Mouse (Mus musculus): ENCODE data around the gene Naxd. TPM values are rescaled to one million over a fixed set of nuclear protein-coding genes. Genes with fewer than 3 reads are reported as not detected.

The Naxd gene
- 8.4 TPM for polyA plus RNA-seq (2014; fragmentation: Illumina TruSeq; extraction: RNeasy Lipid Tissue Mini Kit (QIAGEN cat#74804); ENCODE audit: low read depth, low replicate concordance)

DNA sequence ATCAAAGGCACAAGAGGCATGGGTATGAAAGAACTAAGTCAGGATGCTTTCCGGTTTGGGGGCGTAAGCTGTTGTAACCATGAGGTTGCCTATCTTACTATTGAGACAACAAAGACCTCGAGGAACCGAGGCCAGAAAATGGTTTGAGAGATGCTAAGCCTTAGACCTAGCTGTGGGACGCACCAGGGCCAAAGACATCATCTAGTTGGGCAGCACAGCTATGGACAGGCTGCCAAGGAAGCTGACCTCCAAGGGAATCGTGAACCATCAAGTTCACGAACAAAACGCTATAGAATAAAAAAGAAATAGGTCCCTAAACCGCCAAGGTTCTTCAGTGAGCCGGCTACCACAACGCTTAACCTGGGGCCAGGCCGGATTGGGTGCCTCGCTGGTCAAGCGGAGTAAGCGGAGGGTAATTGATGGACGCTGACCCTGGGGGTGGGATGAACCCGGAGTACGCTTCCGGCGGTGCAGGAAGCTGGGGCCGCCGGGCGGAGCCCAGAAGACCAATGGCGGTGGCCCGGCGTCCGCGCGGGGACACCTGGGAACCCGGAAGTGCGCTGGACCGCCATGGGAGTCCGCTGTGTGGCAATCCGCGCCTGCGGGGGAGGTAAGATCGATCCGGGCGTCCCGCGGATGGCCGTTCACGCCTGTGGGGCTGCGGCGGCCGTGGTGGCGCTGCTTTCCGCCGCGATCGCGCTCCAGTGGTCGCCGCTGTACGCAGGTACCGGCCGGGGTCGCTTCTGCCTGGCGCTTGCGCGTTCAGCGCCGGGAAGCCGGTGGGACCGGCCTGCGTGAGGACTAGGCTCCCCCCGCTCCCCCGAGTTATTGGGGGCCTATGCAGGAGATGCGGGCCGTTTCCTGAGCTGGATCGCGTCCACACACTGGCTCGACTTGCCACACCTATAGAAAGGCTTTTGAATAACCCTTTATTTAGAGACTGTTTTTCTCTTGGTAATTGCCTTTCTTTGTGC lies at the start of gene Naxd:
TSS of gene Naxd (plus strand) at position 490 of the 974 bp plus-strand sequence.

DNA sequence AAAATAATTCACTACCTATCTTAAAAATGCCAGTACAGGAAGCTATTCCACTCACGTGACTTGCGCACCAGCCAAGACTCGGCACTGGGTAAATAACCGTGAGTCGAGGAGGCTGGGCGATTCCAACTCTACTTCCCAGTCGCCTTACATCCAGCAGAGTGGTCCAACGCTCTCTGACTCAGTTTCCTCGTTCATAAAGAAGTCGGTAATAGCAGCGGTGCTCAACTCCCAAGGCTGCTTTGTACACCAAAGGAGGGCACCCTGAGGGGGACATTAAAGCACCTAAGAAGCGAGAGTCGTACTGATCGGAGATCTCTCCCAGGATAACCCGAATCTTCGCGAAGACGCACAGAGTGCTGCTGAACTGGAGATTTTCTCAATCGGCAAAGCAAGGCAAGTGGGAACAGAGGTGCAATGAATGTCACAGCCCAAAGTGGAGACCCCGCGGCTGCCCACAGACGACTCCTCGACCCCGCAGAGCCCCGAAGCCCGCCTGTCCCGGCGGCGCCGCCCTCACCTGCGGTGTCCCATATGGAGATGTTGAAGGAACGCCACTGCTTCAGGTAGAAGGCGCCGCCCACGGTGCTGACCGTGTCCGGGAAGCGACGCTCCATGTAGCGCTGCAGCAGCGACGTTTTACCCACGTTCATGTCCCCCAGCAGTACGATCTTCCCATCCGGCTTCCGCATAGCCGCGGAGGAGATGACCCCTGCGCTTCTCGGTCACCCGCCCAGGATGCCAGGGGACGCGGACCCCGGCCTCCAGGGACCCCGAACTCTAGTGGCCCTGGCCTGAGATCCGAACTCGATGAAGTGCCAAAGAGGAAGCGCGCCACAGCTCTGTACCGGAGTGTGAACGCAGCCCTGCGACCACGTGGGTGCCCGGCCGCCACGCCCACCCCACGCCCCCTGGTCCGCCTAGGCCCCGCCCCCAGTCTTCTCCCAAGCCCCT lies 19.2 kb upstream of the Naxd start, which contains the start of gene Rab20:
TSS of gene Rab20 (minus strand) at position 900 of the 951 bp plus-strand sequence.

DNA sequence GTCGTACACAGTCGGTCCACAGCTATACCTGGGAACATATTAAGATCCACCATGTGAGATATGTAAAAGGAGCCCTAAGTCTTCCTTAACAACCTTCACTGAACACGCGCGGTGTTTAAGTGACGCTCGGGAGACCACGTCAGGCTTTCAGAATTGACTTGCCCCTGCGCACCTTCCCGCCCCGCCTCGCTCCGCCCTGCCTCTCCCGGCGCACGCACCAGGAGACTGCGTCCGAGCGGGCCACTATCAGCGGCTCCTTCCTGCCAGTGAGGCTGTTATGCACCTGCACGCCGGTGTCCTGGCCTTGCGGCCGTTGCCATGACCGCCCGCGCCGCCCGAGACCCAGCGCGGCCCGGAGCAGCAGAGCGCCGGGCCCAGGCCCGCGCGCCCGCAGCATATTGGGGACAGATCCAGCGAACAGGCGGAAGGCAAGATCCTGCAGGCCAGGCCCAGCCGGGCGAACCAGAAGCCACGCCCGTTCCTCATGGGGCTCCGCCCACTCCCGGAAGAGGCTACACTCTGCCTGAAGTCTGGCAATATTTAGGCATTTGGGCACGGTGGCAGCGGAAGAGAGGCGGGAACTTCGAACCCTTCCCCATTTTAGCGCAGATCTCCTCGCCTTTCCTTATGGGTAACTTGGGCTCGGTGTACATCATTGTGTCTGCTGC lies 53.1 kb downstream of the Naxd start, which contains the start of gene Cars2:
TSS of gene Cars2 (minus strand) at position 503 of the 668 bp plus-strand sequence.

DNA sequence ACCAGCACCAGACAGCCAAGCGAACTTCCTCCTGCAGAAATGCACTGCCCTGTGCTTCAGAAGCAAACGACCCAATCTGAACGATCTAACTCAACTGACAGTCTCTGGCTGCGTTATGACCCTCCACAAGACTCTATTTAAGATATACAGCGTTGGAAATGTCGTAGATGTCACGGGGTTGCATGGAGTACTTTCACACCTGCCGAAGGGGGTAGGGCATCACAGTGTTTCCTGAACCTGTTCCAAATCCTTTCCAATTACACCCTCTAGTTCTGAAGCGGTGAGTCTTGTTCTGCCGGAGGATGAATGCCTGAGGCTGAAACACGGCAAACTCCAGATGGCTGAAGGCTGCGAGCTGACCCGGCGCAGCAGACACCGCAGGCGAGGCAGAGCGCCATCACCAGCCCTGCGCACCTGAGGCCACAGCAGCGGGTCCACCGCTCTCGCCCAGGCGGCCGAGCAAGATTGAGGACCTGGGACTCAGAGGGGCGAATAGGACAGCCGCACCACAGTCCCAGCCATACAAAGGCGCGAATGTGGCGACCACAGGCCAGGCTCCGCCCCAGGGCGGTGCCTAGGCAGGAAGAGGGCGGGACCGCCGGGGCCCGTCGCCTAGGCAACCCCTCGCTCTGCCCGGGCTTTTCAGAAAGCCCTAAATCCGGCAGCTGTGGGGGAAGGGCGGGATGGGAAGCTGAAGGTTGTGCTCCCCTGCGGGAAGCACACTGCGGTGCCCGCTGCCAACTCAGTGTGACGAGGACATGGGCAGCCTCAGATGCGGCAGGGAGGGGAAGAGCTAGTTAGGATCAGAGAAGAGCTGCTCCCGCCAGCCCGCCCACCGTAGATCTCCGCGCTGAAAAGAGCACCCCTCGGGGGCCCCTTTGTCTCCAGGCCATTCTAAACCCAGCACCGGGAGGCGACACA lies 57.8 kb downstream of the Naxd start, which contains the start of gene Ing1:
TSS of gene Ing1 (plus strand) at position 773 of the 921 bp plus-strand sequence.

Other genes with a start within 250 kb of the Naxd start
- gene Col4a2, start 184.7 kb upstream of the Naxd start, polyA plus RNA-seq (2014; fragmentation: Illumina TruSeq; extraction: RNeasy Lipid Tissue Mini Kit (QIAGEN cat#74804); ENCODE audit: low read depth, low replicate concordance) = 0.38 TPM
- gene Col4a1, start 184.7 kb upstream of the Naxd start, polyA plus RNA-seq (2014; fragmentation: Illumina TruSeq; extraction: RNeasy Lipid Tissue Mini Kit (QIAGEN cat#74804); ENCODE audit: low read depth, low replicate concordance) = 3.6 TPM
- gene Rab20, start 18.8 kb upstream of the Naxd start, polyA plus RNA-seq (2014; fragmentation: Illumina TruSeq; extraction: RNeasy Lipid Tissue Mini Kit (QIAGEN cat#74804); ENCODE audit: low read depth, low replicate concordance) = 1.6 TPM
- 3.9 TPM for gene Cars2, start 53.3 kb downstream of the Naxd start, polyA plus RNA-seq (2014; fragmentation: Illumina TruSeq; extraction: RNeasy Lipid Tissue Mini Kit (QIAGEN cat#74804); ENCODE audit: low read depth, low replicate concordance)
- 32.9 TPM for gene Ing1, start 58.1 kb downstream of the Naxd start, polyA plus RNA-seq (2014; fragmentation: Illumina TruSeq; extraction: RNeasy Lipid Tissue Mini Kit (QIAGEN cat#74804); ENCODE audit: low read depth, low replicate concordance)
- 31.3 TPM for gene Ankrd10, start 138.3 kb downstream of the Naxd start, polyA plus RNA-seq (2014; fragmentation: Illumina TruSeq; extraction: RNeasy Lipid Tissue Mini Kit (QIAGEN cat#74804); ENCODE audit: low read depth, low replicate concordance)
- gene 1700016D06Rik, start 203.6 kb downstream of the Naxd start, polyA plus RNA-seq (2014; fragmentation: Illumina TruSeq; extraction: RNeasy Lipid Tissue Mini Kit (QIAGEN cat#74804); ENCODE audit: low read depth, low replicate concordance) = 170 TPM
- 13.7 TPM for gene Arhgef7, start 230.2 kb downstream of the Naxd start, polyA plus RNA-seq (2014; fragmentation: Illumina TruSeq; extraction: RNeasy Lipid Tissue Mini Kit (QIAGEN cat#74804); ENCODE audit: low read depth, low replicate concordance)